22 mouse cellular contexts compared by ENCODE assay signal in the genomic region with DNA sequence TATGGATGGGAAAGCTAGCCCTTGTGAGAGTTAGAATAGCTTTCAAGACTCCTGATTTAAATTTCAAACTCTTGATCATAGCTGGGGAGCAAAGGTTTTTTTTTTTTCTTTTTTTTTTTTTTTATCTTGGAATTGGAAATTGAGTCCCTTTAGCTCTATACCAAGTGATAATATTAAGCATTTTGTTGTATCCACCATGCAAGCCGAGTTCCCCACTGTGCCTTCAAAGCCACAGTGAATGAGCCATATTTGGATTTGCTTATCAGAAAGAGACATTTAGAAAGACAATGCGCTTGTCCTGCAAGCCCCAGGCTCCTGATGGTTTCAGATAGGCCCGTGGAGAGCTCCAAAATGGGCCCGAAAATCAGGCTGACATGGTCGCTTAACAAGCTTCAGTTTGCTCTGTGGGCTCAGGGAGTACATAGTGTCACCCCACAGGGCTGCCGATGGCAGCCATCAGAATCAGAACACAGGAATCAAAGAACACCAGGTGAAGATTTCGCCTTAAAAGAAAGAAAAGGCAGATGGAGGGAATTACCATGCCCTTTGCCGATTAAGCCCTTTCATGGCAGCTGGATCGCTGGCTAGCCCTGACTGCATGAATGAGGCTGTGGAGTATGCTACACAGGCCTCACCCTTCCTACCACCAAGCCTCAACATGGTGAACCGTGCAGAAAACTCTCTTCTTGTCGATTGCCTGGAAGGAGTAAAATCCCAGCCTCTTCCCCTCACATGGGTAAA.
A peak's percentile ranks its signal among the peaks of the same experiment; 100 is the strongest.
DNase-seq lines count a peak whose midpoint lies in the region; ATAC-seq and TF ChIP-seq lines count a peak whose summit lies in the region.
"Had no signal": no experiment of that assay in that cellular context is flagged by ENCODE, and none has a peak within 500 bp of the region (broad histone marks: within the 10 kb centered on the region; RNA-seq: fewer than 3 reads in every experiment).

No protein-coding gene starts in this region.

- intact Hi-C loops in left cerebral cortex, postnatal 36 days (cut with DNase I) = no loop called here
- intact Hi-C loops in heart, postnatal 36 days (cut with DNase I) = no loop called here

- H3K9ac ChIP-seq in forebrain, embryonic 11.5 days (ENCODE audit: low read length) = no peak overlapping the region
- H3K9ac ChIP-seq in forebrain, embryonic 12.5 days = no peak overlapping the region
- H3K9ac ChIP-seq in hindbrain, embryonic 12.5 days = no peak overlapping the region
- no peak overlapping the region for H3K9ac ChIP-seq in midbrain, embryonic 16.5 days (ENCODE audit: low read depth, low read length)
- H3K9ac ChIP-seq: embryonic facial prominence, embryonic 13.5 days; intestine, embryonic 15.5 days; kidney, embryonic 15.5 days; liver, embryonic 15.5 days; stomach, embryonic 15.5 days had no signal

- no peak for ATAC-seq in forebrain, embryonic 11.5 days (replicated peaks; ENCODE audit: low FRiP score)
- ATAC-seq in forebrain, embryonic 12.5 days (ENCODE audit: low FRiP score) = no peak
- peak; percentile 60; the same call in 1 of the 2 replicates for ATAC-seq in hindbrain, embryonic 12.5 days (ENCODE audit: low FRiP score)
- ATAC-seq in midbrain, embryonic 16.5 days = 0 out of 2 replicates have a peak, but pooled peaks have one; percentile 25
- ATAC-seq: activated CD4-positive, CD25-positive, alpha-beta regulatory T cell, adult 4 months; intestine, embryonic 15.5 days; lung, postnatal 0 days had no signal

- DNase-seq in forebrain, embryonic 11.5 days (ENCODE audit: low spot score) = no peak
- DNase-seq in brain, embryonic 14.5 days (ENCODE audit: low read depth) = peak; percentile 72
- no peak for DNase-seq in left cerebral cortex, postnatal 36 days (ENCODE audit: low spot score in 2 of 2)
- DNase-seq in cerebellum, postnatal 14 days = no peak
- DNase-seq in heart, postnatal 36 days = no peak
- DNase-seq: adrenal gland, postnatal 36 days; cerebellum, postnatal 25 days; heart, postnatal 14 days; right cerebral cortex, postnatal 14 days had no signal

- H3K4me1 ChIP-seq in forebrain, embryonic 11.5 days (replicated peaks; ENCODE audit: control insufficient read depth, insufficient read depth, low read length) = 0 out of 2 replicates have a peak, but pooled peaks cover 5% of the 10 kb centered on the region
- peaks cover 9% of the 10 kb centered on the region for H3K4me1 ChIP-seq in forebrain, embryonic 12.5 days
- H3K4me1 ChIP-seq in hindbrain, embryonic 12.5 days = peaks cover 3% of the 10 kb centered on the region; the same call in 1 of the 2 replicates
- peaks cover 4% of the 10 kb centered on the region; the same call in 1 of the 2 replicates for H3K4me1 ChIP-seq in midbrain, embryonic 16.5 days (ENCODE audit: control insufficient read depth, insufficient read depth, low read length)
- H3K4me1 ChIP-seq: embryonic facial prominence, embryonic 13.5 days; intestine, embryonic 15.5 days; kidney, embryonic 15.5 days; liver, embryonic 15.5 days; stomach, embryonic 15.5 days had no signal

- no peak overlapping the region for H3K4me3 ChIP-seq in forebrain, embryonic 11.5 days (ENCODE audit: low read depth, low read length)
- H3K4me3 ChIP-seq in forebrain, embryonic 12.5 days (replicated peaks) = no peak overlapping the region
- H3K4me3 ChIP-seq in hindbrain, embryonic 12.5 days = no peak overlapping the region
- no peak overlapping the region for H3K4me3 ChIP-seq in midbrain, embryonic 16.5 days (ENCODE audit: low read depth, low read length)
- H3K4me3 ChIP-seq: embryonic facial prominence, embryonic 13.5 days; intestine, embryonic 15.5 days; kidney, embryonic 15.5 days; liver, embryonic 15.5 days; myocyte; stomach, embryonic 15.5 days had no signal

- no peak for TF ChIP-seq POLR2A in brain, embryonic 14.5 days (IDR thresholded peaks at IDR 0.05; ENCODE audit: borderline replicate concordance, extremely low read depth, insufficient read depth, insufficient read length, poor library complexity, severe bottlenecking)

- TF ChIP-seq CTCF in brain, embryonic 14.5 days (IDR thresholded peaks at IDR 0.05; ENCODE audit: borderline replicate concordance, extremely low read depth, insufficient read depth, insufficient read length) = no peak

- H3K27ac ChIP-seq in forebrain, embryonic 11.5 days (ENCODE audit: low read depth, low read length) = 0 out of 2 replicates have a peak overlapping the region, but pooled peaks have one; percentile 7
- no peak overlapping the region for H3K27ac ChIP-seq in forebrain, embryonic 12.5 days
- H3K27ac ChIP-seq in hindbrain, embryonic 12.5 days = peak overlapping the region; percentile 12; the same call in 1 of the 2 replicates
- peak overlapping the region; percentile 13; the same call in 1 of the 2 replicates for H3K27ac ChIP-seq in midbrain, embryonic 16.5 days (ENCODE audit: low read length)
- H3K27ac ChIP-seq: embryonic facial prominence, embryonic 13.5 days; intestine, embryonic 15.5 days; kidney, embryonic 15.5 days; liver, embryonic 15.5 days; stomach, embryonic 15.5 days had no signal

- no peak overlapping the region for H3K4me2 ChIP-seq in forebrain, embryonic 11.5 days (ENCODE audit: low read depth, low read length, severe bottlenecking)
- H3K4me2 ChIP-seq in forebrain, embryonic 12.5 days = no peak overlapping the region
- no peak overlapping the region for H3K4me2 ChIP-seq in hindbrain, embryonic 12.5 days (replicated peaks)
- no peak overlapping the region for H3K4me2 ChIP-seq in midbrain, embryonic 16.5 days (ENCODE audit: low read length)
- H3K4me2 ChIP-seq: embryonic facial prominence, embryonic 13.5 days; heart, embryonic 11.5 days; intestine, embryonic 15.5 days; kidney, embryonic 15.5 days; liver, embryonic 15.5 days; stomach, embryonic 15.5 days had no signal

- 53% methylated on average over 11 of the region's 11 CpGs for WGBS in forebrain, embryonic 11.5 days
- WGBS in forebrain, embryonic 12.5 days = 54% methylated on average over 11 of the region's 11 CpGs
- WGBS in hindbrain, embryonic 12.5 days = 52% methylated on average over 11 of the region's 11 CpGs
- WGBS in midbrain, embryonic 16.5 days = 30% methylated on average over 11 of the region's 11 CpGs

- H3K9me3 ChIP-seq in forebrain, embryonic 11.5 days (ENCODE audit: control insufficient read depth, low read length) = no peaks in the 10 kb centered on the region; the same call in 1 of the 2 replicates
- no peaks in the 10 kb centered on the region for H3K9me3 ChIP-seq in forebrain, embryonic 12.5 days
- no peaks in the 10 kb centered on the region for H3K9me3 ChIP-seq in hindbrain, embryonic 12.5 days (replicated peaks)
- no peaks in the 10 kb centered on the region for H3K9me3 ChIP-seq in midbrain, embryonic 16.5 days (replicated peaks; ENCODE audit: control insufficient read depth, low read length, poor library complexity, severe bottlenecking)
- H3K9me3 ChIP-seq: embryonic facial prominence, embryonic 13.5 days; intestine, embryonic 15.5 days; kidney, embryonic 15.5 days; liver, embryonic 15.5 days; stomach, embryonic 15.5 days had no signal

- H3K36me3 ChIP-seq in forebrain, embryonic 11.5 days (ENCODE audit: control insufficient read depth, insufficient read depth, low read length) = no peaks in the 10 kb centered on the region
- H3K36me3 ChIP-seq in forebrain, embryonic 12.5 days (replicated peaks) = no peaks in the 10 kb centered on the region
- H3K36me3 ChIP-seq in hindbrain, embryonic 12.5 days = no peaks in the 10 kb centered on the region
- no peaks in the 10 kb centered on the region for H3K36me3 ChIP-seq in midbrain, embryonic 16.5 days (ENCODE audit: control insufficient read depth, insufficient read depth, low read length)
- H3K36me3 ChIP-seq: embryonic facial prominence, embryonic 13.5 days; intestine, embryonic 15.5 days; kidney, embryonic 15.5 days; liver, embryonic 15.5 days; stomach, embryonic 15.5 days had no signal

- no peaks in the 10 kb centered on the region for H3K27me3 ChIP-seq in forebrain, embryonic 11.5 days (ENCODE audit: control insufficient read depth, insufficient read depth, low read length)
- no peaks in the 10 kb centered on the region for H3K27me3 ChIP-seq in forebrain, embryonic 12.5 days
- H3K27me3 ChIP-seq in hindbrain, embryonic 12.5 days = no peaks in the 10 kb centered on the region
- no peaks in the 10 kb centered on the region for H3K27me3 ChIP-seq in midbrain, embryonic 16.5 days (ENCODE audit: control insufficient read depth, insufficient read depth, low read depth, low read length)
- H3K27me3 ChIP-seq: CH12.LX; embryonic facial prominence, embryonic 13.5 days; intestine, embryonic 15.5 days; kidney, embryonic 15.5 days; liver, embryonic 15.5 days; stomach, embryonic 15.5 days had no signal

Comparison
In these comparisons a context has a peak if more than half of its experiments do, and no peak if none do; other contexts are left out.
1. ATAC-seq: peak in hindbrain, embryonic 12.5 days (single experiment) and midbrain, embryonic 16.5 days (single experiment); none in forebrain, embryonic 11.5 days (single experiment) and forebrain, embryonic 12.5 days (single experiment).